Mouse (Mus musculus) liver, postnatal 0 days (tissue): ENCODE results near the gene Syt11.

Source experiments
- CTCF ChIP-seq: sonication (generic); IDR thresholded peaks from 2 replicates; pipeline ENCODE4 v1.5.1; 2016; ENCODE audit warnings: antibody characterized with exemption, low read depth
- EP300 ChIP-seq: IDR thresholded peaks from 2 replicates; pipeline ENCODE4 v1.6.1; 2016; ENCODE audit warnings: antibody characterized with exemption, low read depth, mild to moderate bottlenecking

- TF ChIP-seq CTCF (peak; percentile 35), EP300 (no peak)
Observed at GRCm38 (mm10) chr3:88740147-88740546, 34.8 kb downstream of the Syt11 start.
